ENCODE assay signal across 14 mouse cellular contexts in the genomic region with DNA sequence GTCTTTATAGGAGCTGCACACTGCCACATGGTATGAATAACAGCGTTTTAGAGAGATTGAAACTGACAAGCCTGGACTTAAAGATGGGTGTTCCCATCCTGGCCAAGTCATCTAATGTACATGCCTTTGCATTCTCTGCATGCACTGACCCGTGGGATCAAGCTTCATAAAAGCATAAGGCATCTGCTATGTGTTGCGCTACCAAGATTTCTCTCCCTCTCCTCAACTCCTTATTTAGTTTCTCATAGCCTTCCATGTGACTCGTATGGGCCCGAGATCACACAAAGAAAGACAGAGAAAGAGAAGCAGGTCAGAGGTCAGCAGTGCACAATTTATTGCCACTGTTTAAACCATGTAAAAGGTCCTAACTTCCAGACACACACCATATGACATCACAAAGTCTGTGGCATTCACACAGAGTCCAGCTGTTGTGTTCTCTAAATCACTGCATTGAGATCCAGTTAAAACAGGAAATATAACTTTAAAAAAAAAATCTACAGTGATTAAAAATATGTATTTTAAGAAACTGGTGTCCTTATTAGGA.
DNase-seq lines count a peak whose midpoint lies in the region; ATAC-seq and TF ChIP-seq lines count a peak whose summit lies in the region.
"Had no signal": no experiment of that assay in that cellular context is flagged by ENCODE, and none has a peak within 500 bp of the region (broad histone marks: within the 10 kb centered on the region; RNA-seq: fewer than 3 reads in every experiment).

No protein-coding gene starts in this region.

- H3K4me3 ChIP-seq in kidney, adult 2 months (ENCODE audit: insufficient read depth, low read depth, low read length): no peak overlapping the region
- no peak overlapping the region for H3K4me3 ChIP-seq in lung, embryonic 15.5 days
- H3K4me3 ChIP-seq in limb, embryonic 14.5 days (replicated peaks; ENCODE audit: low read length): no peak overlapping the region
- H3K4me3 ChIP-seq: heart, embryonic 13.5 days; megakaryocyte, embryonic 14.5 days had no signal

- H3K27me3 ChIP-seq in kidney, adult 2 months (replicated peaks; ENCODE audit: control insufficient read depth, insufficient read depth, low read length): no peaks in the 10 kb centered on the region
- H3K27me3 ChIP-seq in lung, embryonic 15.5 days: no peaks in the 10 kb centered on the region
- H3K27me3 ChIP-seq in limb, embryonic 14.5 days (ENCODE audit: control insufficient read depth, insufficient read depth, low read length): no peaks in the 10 kb centered on the region
- H3K27me3 ChIP-seq: heart, embryonic 13.5 days; megakaryocyte, embryonic 14.5 days had no signal

- no peaks in the 10 kb centered on the region for H3K36me3 ChIP-seq in kidney, adult 2 months (ENCODE audit: control insufficient read depth, insufficient read depth, low read length)
- H3K36me3 ChIP-seq in lung, embryonic 15.5 days: no peaks in the 10 kb centered on the region
- H3K36me3 ChIP-seq in limb, embryonic 14.5 days (ENCODE audit: control insufficient read depth, insufficient read depth, low read length): no peaks in the 10 kb centered on the region
- H3K36me3 ChIP-seq: heart, embryonic 13.5 days had no signal

- no peak overlapping the region for H3K4me2 ChIP-seq in lung, embryonic 15.5 days
- no peak overlapping the region for H3K4me2 ChIP-seq in limb, embryonic 14.5 days (replicated peaks; ENCODE audit: low read depth, low read length, severe bottlenecking)
- H3K4me2 ChIP-seq: heart, embryonic 13.5 days had no signal

- DNase-seq in kidney, adult 2 months: peak; percentile 2
- DNase-seq in kidney, adult 18-20 months: no peak
- DNase-seq in lung, adult 18-20 months: no peak
- DNase-seq in embryo, embryonic 11 days: peak; percentile 16
- peak; percentile 7 for DNase-seq in limb, embryonic 14.5 days (ENCODE audit: low spot score)
- DNase-seq in layer of hippocampus, adult 18-20 months (ENCODE audit: low spot score in 2 of 2): no peak
- DNase-seq: cerebellum, adult 11 months; cerebellum, postnatal 36 days; thymus, postnatal 25 days had no signal

- no peak for TF ChIP-seq POLR2A in kidney, adult 2 months (IDR thresholded peaks at IDR 0.05; ENCODE audit: low read depth, low read length)
- TF ChIP-seq POLR2A in limb, embryonic 14.5 days (IDR thresholded peaks at IDR 0.05; ENCODE audit: borderline replicate concordance, extremely low read depth, insufficient read depth, insufficient read length): no peak

- no peak overlapping the region for H3K9ac ChIP-seq in lung, embryonic 15.5 days
- H3K9ac ChIP-seq in limb, embryonic 14.5 days (ENCODE audit: low read depth, low read length, severe bottlenecking): no peak overlapping the region
- H3K9ac ChIP-seq: heart, embryonic 13.5 days had no signal

- no peak for TF ChIP-seq CTCF in kidney, adult 2 months (conservative IDR thresholded peaks at IDR 0.05; ENCODE audit: insufficient read depth, insufficient read length, low read depth, low read length)

- H3K9me3 ChIP-seq in lung, embryonic 15.5 days: no peaks in the 10 kb centered on the region
- no peaks in the 10 kb centered on the region for H3K9me3 ChIP-seq in limb, embryonic 14.5 days (ENCODE audit: control insufficient read depth, low read length)
- H3K9me3 ChIP-seq: heart, embryonic 13.5 days had no signal

- H3K4me1 ChIP-seq in kidney, adult 2 months (ENCODE audit: control insufficient read depth, insufficient read depth, low read length): no peaks in the 10 kb centered on the region
- no peaks in the 10 kb centered on the region for H3K4me1 ChIP-seq in lung, embryonic 15.5 days
- H3K4me1 ChIP-seq in limb, embryonic 14.5 days (ENCODE audit: control insufficient read depth, insufficient read depth, low read length): no peaks in the 10 kb centered on the region
- H3K4me1 ChIP-seq: heart, embryonic 13.5 days; megakaryocyte, embryonic 14.5 days had no signal

- peak; percentile 55; the same call in 1 of the 2 replicates for ATAC-seq in lung, embryonic 15.5 days (ENCODE audit: borderline replicate concordance, extremely low read depth, low FRiP score, low TSS enrichment)
- ATAC-seq in limb, embryonic 14.5 days (ENCODE audit: low FRiP score, low read depth): no peak
- ATAC-seq: forebrain, embryonic 14.5 days; Patski had no signal

- 63% methylated on average over 5 of the region's 5 CpGs for WGBS in kidney, adult 2 months
- 52% methylated on average over 5 of the region's 5 CpGs for WGBS in lung, embryonic 15.5 days
- WGBS in limb, embryonic 14.5 days: 39% methylated on average over 5 of the region's 5 CpGs

- no peak overlapping the region for H3K27ac ChIP-seq in kidney, adult 2 months (ENCODE audit: insufficient read depth, low read depth, low read length)
- H3K27ac ChIP-seq in lung, embryonic 15.5 days: no peak overlapping the region
- H3K27ac ChIP-seq in limb, embryonic 14.5 days (replicated peaks; ENCODE audit: low read depth, low read length): no peak overlapping the region
- H3K27ac ChIP-seq: heart, embryonic 13.5 days had no signal

Comparison
In these comparisons a context has a peak if more than half of its experiments do, and no peak if none do; other contexts are left out.
1. DNase-seq: peak in kidney, adult 2 months (single experiment), embryo, embryonic 11 days (single experiment) and limb, embryonic 14.5 days (single experiment); none in kidney, adult 18-20 months (single experiment), lung, adult 18-20 months (0 of 2) and layer of hippocampus, adult 18-20 months (0 of 2).